Mouse (Mus musculus): Measurements from ENCODE around the gene Shc2. TPM values are rescaled to one million over a fixed set of nuclear protein-coding genes. Genes with fewer than 3 reads are reported as not detected.

The Shc2 gene
- polyA plus RNA-seq, 1 experiment from 2014 or later = 24.5 TPM

- Histone ChIP-seq H3K27me3 (no peaks in the 10 kb centered on the region), H3K4me2 (no peak overlapping the region), H3K36me3 (peaks cover 37% of the 10 kb centered on the region), H3K9ac (no peak overlapping the region), H3K4me1 (replicated peaks) (peaks cover 17% of the 10 kb centered on the region), H3K9me3 (no peaks in the 10 kb centered on the region), H3K4me3 (no peak overlapping the region), H3K27ac (no peak overlapping the region)
- no peak for ATAC-seq (ENCODE audit: low FRiP score)
- 54% methylated on average over 44 of the region's 44 CpGs for WGBS
Observed at GRCm38 (mm10) chr10:79675346-79676035, 37.8 kb upstream of the Shc2 start.

- Histone ChIP-seq H3K4me3 (no peak overlapping the region), H3K36me3 (peaks cover 37% of the 10 kb centered on the region), H3K4me1 (replicated peaks) (peaks cover 29% of the 10 kb centered on the region), H3K27me3 (no peaks in the 10 kb centered on the region), H3K27ac (no peak overlapping the region), H3K9ac (no peak overlapping the region), H3K9me3 (no peaks in the 10 kb centered on the region), H3K4me2 (no peak overlapping the region)
- WGBS = 97% methylated on average over 3 of the region's 3 CpGs
- no peak for ATAC-seq (ENCODE audit: low FRiP score)
Observed at GRCm38 (mm10) chr10:79673054-79673453, 35.3 kb upstream of the Shc2 start.

GRCm38 (mm10) chr10:79672088-79672455, 34.4 kb upstream of the Shc2 start:
- Histone ChIP-seq H3K9me3 (no peaks in the 10 kb centered on the region), H3K4me3 (no peak overlapping the region), H3K4me2 (no peak overlapping the region), H3K9ac (no peak overlapping the region), H3K4me1 (replicated peaks) (peaks cover 31% of the 10 kb centered on the region), H3K27ac (no peak overlapping the region), H3K36me3 (peaks cover 37% of the 10 kb centered on the region), H3K27me3 (no peaks in the 10 kb centered on the region)
- 67% methylated on average over 3 of the region's 3 CpGs for WGBS
- no peak for ATAC-seq (ENCODE audit: low FRiP score)

GRCm38 (mm10) chr10:79671396-79672087, 33.8 kb upstream of the Shc2 start:
- H3K4me1 ChIP-seq (replicated peaks) = peaks cover 31% of the 10 kb centered on the region
- no peak for ATAC-seq (ENCODE audit: low FRiP score)
- H3K27me3 ChIP-seq = no peaks in the 10 kb centered on the region
- peak overlapping the region; percentile 97; the same call in 1 of the 2 replicates for H3K4me2 ChIP-seq
- H3K9me3 ChIP-seq = no peaks in the 10 kb centered on the region
- no peak overlapping the region for H3K27ac ChIP-seq
- WGBS = 55% methylated on average over 6 of the region's 6 CpGs
- H3K4me3 ChIP-seq = 0 out of 2 replicates have a peak overlapping the region, but pooled peaks have one; percentile 88
- H3K9ac ChIP-seq = 0 out of 2 replicates have a peak overlapping the region, but pooled peaks have one; percentile 94
- H3K36me3 ChIP-seq = peaks cover 35% of the 10 kb centered on the region

- no peaks in the 10 kb centered on the region for H3K9me3 ChIP-seq
- peak overlapping the region; percentile 94 for H3K9ac ChIP-seq
- peaks cover 23% of the 10 kb centered on the region for H3K36me3 ChIP-seq
- peaks cover 31% of the 10 kb centered on the region for H3K4me1 ChIP-seq (replicated peaks)
- 35% methylated on average over 15 of the region's 15 CpGs for WGBS
- H3K4me3 ChIP-seq = peak overlapping the region; percentile 88
- peak overlapping the region; percentile 98 for H3K27ac ChIP-seq
- no peaks in the 10 kb centered on the region for H3K27me3 ChIP-seq
- ATAC-seq (ENCODE audit: low FRiP score) = peak; percentile 35
- peak overlapping the region; percentile 97 for H3K4me2 ChIP-seq
Observed at GRCm38 (mm10) chr10:79670071-79670888, 32.6 kb upstream of the Shc2 start.

GRCm38 (mm10) chr10:79669576-79670057, 31.9 kb upstream of the Shc2 start:
- Histone ChIP-seq H3K4me1 (replicated peaks) (peaks cover 31% of the 10 kb centered on the region), H3K9ac (peak overlapping the region; percentile 94)
- WGBS = 0% methylated on average over 47 of the region's 47 CpGs

GRCm38 (mm10) chr10:79668771-79669575, 31.3 kb upstream of the Shc2 start, which contains the start of gene Tpgs1:
Gene Tpgs1 (plus strand): TSS chr10:79669369.
- peak within 1 kb of the TSS; percentile 97 for H3K4me2 ChIP-seq
- WGBS = under 1% methylated on average over 45 of the region's 45 CpGs
- H3K27ac ChIP-seq = peak within 1 kb of the TSS; percentile 98
- no peaks in the 10 kb centered on the region for H3K27me3 ChIP-seq
- H3K36me3 ChIP-seq = peaks cover 18% of the 10 kb centered on the region
- peak within 1 kb of the TSS; percentile 94 for H3K9ac ChIP-seq
- ATAC-seq (ENCODE audit: low FRiP score) = peak; percentile 83
- H3K9me3 ChIP-seq = no peaks in the 10 kb centered on the region
- H3K4me3 ChIP-seq = peak within 1 kb of the TSS; percentile 88
- H3K4me1 ChIP-seq (replicated peaks) = peaks cover 35% of the 10 kb centered on the region

More at GRCm38 (mm10) chr10:79669576-79670057, 31.9 kb upstream of the Shc2 start:
- no peaks in the 10 kb centered on the region for H3K27me3 ChIP-seq
- no peaks in the 10 kb centered on the region for H3K9me3 ChIP-seq
- ATAC-seq (ENCODE audit: low FRiP score) = peak; percentile 70
- H3K4me2 ChIP-seq = peak overlapping the region; percentile 97
- peaks cover 21% of the 10 kb centered on the region for H3K36me3 ChIP-seq
- H3K4me3 ChIP-seq = peak overlapping the region; percentile 88
- peak overlapping the region; percentile 98 for H3K27ac ChIP-seq

- Histone ChIP-seq H3K4me1 (replicated peaks) (peaks cover 35% of the 10 kb centered on the region), H3K9me3 (no peaks in the 10 kb centered on the region), H3K27ac (peak overlapping the region; percentile 98), H3K27me3 (no peaks in the 10 kb centered on the region), H3K4me2 (peak overlapping the region; percentile 97), H3K36me3 (peaks cover 10% of the 10 kb centered on the region), H3K4me3 (peak overlapping the region; percentile 88), H3K9ac (peak overlapping the region; percentile 94; the same call in 1 of the 2 replicates)
- ATAC-seq (ENCODE audit: low FRiP score) = no peak
- WGBS = 78% methylated on average over 5 of the region's 5 CpGs
Observed at GRCm38 (mm10) chr10:79668076-79668475, 30.4 kb upstream of the Shc2 start.

- Histone ChIP-seq H3K4me2 (no peak overlapping the region), H3K9ac (no peak overlapping the region), H3K9me3 (no peaks in the 10 kb centered on the region), H3K27me3 (no peaks in the 10 kb centered on the region), H3K4me1 (replicated peaks) (peaks cover 28% of the 10 kb centered on the region), H3K4me3 (no peak overlapping the region), H3K27ac (no peak overlapping the region), H3K36me3 (no peaks in the 10 kb centered on the region)
- 70% methylated on average over 9 of the region's 9 CpGs for WGBS
- no peak for ATAC-seq (ENCODE audit: low FRiP score)
Observed at GRCm38 (mm10) chr10:79666493-79666892, 28.8 kb upstream of the Shc2 start.

- H3K36me3 ChIP-seq = no peaks in the 10 kb centered on the region
- no peak for ATAC-seq (ENCODE audit: low FRiP score)
- no peak overlapping the region for H3K4me2 ChIP-seq
- 84% methylated on average over 8 of the region's 8 CpGs for WGBS
- H3K27ac ChIP-seq = no peak overlapping the region
- no peaks in the 10 kb centered on the region for H3K27me3 ChIP-seq
- H3K9ac ChIP-seq = no peak overlapping the region
- peaks cover 14% of the 10 kb centered on the region for H3K4me1 ChIP-seq (replicated peaks)
- H3K4me3 ChIP-seq = no peak overlapping the region
- no peaks in the 10 kb centered on the region for H3K9me3 ChIP-seq
Observed at GRCm38 (mm10) chr10:79665051-79665450, 27.3 kb upstream of the Shc2 start.

GRCm38 (mm10) chr10:79664131-79664665, 26.5 kb upstream of the Shc2 start, which contains the start of gene Madcam1:
Gene Madcam1 (plus strand): TSS chr10:79664559.
- H3K9ac ChIP-seq = no peak within 1 kb of the TSS
- H3K27me3 ChIP-seq = no peaks in the 10 kb centered on the region
- H3K4me2 ChIP-seq = no peak within 1 kb of the TSS
- no peak for ATAC-seq (ENCODE audit: low FRiP score)
- 13% methylated on average over 13 of the region's 13 CpGs for WGBS
- no peaks in the 10 kb centered on the region for H3K9me3 ChIP-seq
- no peak within 1 kb of the TSS for H3K27ac ChIP-seq
- no peak within 1 kb of the TSS for H3K4me3 ChIP-seq
- peaks cover 12% of the 10 kb centered on the region for H3K4me1 ChIP-seq (replicated peaks)
- no peaks in the 10 kb centered on the region for H3K36me3 ChIP-seq

Data from hindbrain, embryonic 13.5 days (tissue).